ENCODE assay signal across 8 mouse cellular contexts in genomic region chr6:57767112-57767868, GRCm38 (mm10). TPM values are rescaled to one million over a fixed set of nuclear protein-coding genes. Genes with fewer than 3 reads are reported as not detected.
DNase-seq lines count a peak whose midpoint lies in the region; ATAC-seq lines count a peak whose summit lies in the region.
"Had no signal": no experiment of that assay in that cellular context is flagged by ENCODE, and none has a peak within 500 bp of the region (broad histone marks: within the 10 kb centered on the region; RNA-seq: fewer than 3 reads in every experiment).

No protein-coding gene starts in this region.

- no peaks in the 10 kb centered on the region for H3K36me3 ChIP-seq in lung, embryonic 15.5 days
- H3K36me3 ChIP-seq in liver, embryonic 12.5 days: peaks cover 46% of the 10 kb centered on the region
- peaks cover 3% of the 10 kb centered on the region; the same call in 1 of the 2 replicates for H3K36me3 ChIP-seq in kidney, embryonic 16.5 days (ENCODE audit: insufficient read depth, low read length)

- H3K4me2 ChIP-seq in lung, embryonic 15.5 days: no peak overlapping the region
- peak overlapping the region; percentile 63 for H3K4me2 ChIP-seq in liver, embryonic 12.5 days
- H3K4me2 ChIP-seq in kidney, embryonic 16.5 days (replicated peaks; ENCODE audit: low read depth, low read length): no peak overlapping the region

- H3K27ac ChIP-seq in lung, embryonic 15.5 days: no peak overlapping the region
- H3K27ac ChIP-seq in liver, embryonic 12.5 days: peak overlapping the region; percentile 96
- H3K27ac ChIP-seq in kidney, embryonic 16.5 days (ENCODE audit: low read length): no peak overlapping the region

- H3K4me1 ChIP-seq in lung, embryonic 15.5 days: 0 out of 2 replicates have a peak, but pooled peaks cover 5% of the 10 kb centered on the region
- peaks cover 74% of the 10 kb centered on the region for H3K4me1 ChIP-seq in liver, embryonic 12.5 days
- H3K4me1 ChIP-seq in kidney, embryonic 16.5 days (ENCODE audit: insufficient read depth, low read length): no peaks in the 10 kb centered on the region

- H3K27me3 ChIP-seq in lung, embryonic 15.5 days: no peaks in the 10 kb centered on the region
- H3K27me3 ChIP-seq in liver, embryonic 12.5 days (replicated peaks): no peaks in the 10 kb centered on the region
- no peaks in the 10 kb centered on the region for H3K27me3 ChIP-seq in kidney, embryonic 16.5 days (ENCODE audit: insufficient read depth, low read length)
- H3K27me3 ChIP-seq: CH12.LX had no signal

- 37% methylated on average over 8 of the region's 8 CpGs for WGBS in lung, embryonic 15.5 days
- 19% methylated on average over 8 of the region's 8 CpGs for WGBS in liver, embryonic 12.5 days (ENCODE audit: insufficient replicate concordance)
- 65% methylated on average over 8 of the region's 8 CpGs for WGBS in kidney, embryonic 16.5 days

- no peak overlapping the region for H3K4me3 ChIP-seq in lung, embryonic 15.5 days
- H3K4me3 ChIP-seq in liver, embryonic 12.5 days: peak overlapping the region; percentile 25
- no peak overlapping the region for H3K4me3 ChIP-seq in kidney, embryonic 16.5 days (ENCODE audit: low read length)

- no peak for DNase-seq in lung, postnatal 4 days
- DNase-seq in c-Kit-positive CD71-positive TER-119-negative erythroid progenitor cells, embryonic 14.5 days (ENCODE audit: low read depth): peak; percentile 77
- peak; percentile 30 to 68 for DNase-seq in spleen, postnatal 36 days (ENCODE audit: low spot score in 2 of 2)
- no peak for DNase-seq in urinary bladder, adult 18-20 months (ENCODE audit: low spot score in 2 of 2)

- H3K9me3 ChIP-seq in lung, embryonic 15.5 days: no peaks in the 10 kb centered on the region
- no peaks in the 10 kb centered on the region for H3K9me3 ChIP-seq in liver, embryonic 12.5 days (replicated peaks)
- no peaks in the 10 kb centered on the region for H3K9me3 ChIP-seq in kidney, embryonic 16.5 days (ENCODE audit: low read length)

- no peak overlapping the region for H3K9ac ChIP-seq in lung, embryonic 15.5 days
- peak overlapping the region; percentile 69 for H3K9ac ChIP-seq in liver, embryonic 12.5 days
- no peak overlapping the region for H3K9ac ChIP-seq in kidney, embryonic 16.5 days (replicated peaks; ENCODE audit: low read length)

- ATAC-seq in lung, embryonic 15.5 days (ENCODE audit: borderline replicate concordance, extremely low read depth, low FRiP score, low TSS enrichment): peak; percentile 11; the same call in 1 of the 2 replicates
- ATAC-seq in liver, embryonic 12.5 days: peak; percentile 86
- no peak for ATAC-seq in kidney, embryonic 16.5 days (ENCODE audit: low FRiP score, low TSS enrichment)

RNA-seq across cellular contexts. Expression of gene Vopp1, which starts 57.7 kb away (rescaled TPM):
- polyA plus RNA-seq in lung, embryonic 15.5 days (2015; fragmentation: Nextera tagmentation; extraction: Ambion mirVana): 32.5 and 35.9 TPM in 2 replicates
- polyA plus RNA-seq in liver, embryonic 12.5 days (2016; fragmentation: Nextera tagmentation; extraction: Ambion mirVana): 41.1 and 44.4 TPM in 2 replicates
- 45.6 and 45.7 TPM in 2 replicates for polyA plus RNA-seq in kidney, embryonic 16.5 days (2015; fragmentation: Nextera tagmentation; extraction: Ambion mirVana)

Comparison
In these comparisons a context has a peak if more than half of its experiments do, and no peak if none do; other contexts are left out.
1. DNase-seq: peak in c-Kit-positive CD71-positive TER-119-negative erythroid progenitor cells, embryonic 14.5 days (single experiment) and spleen, postnatal 36 days (2 of 2); none in lung, postnatal 4 days (0 of 2) and urinary bladder, adult 18-20 months (0 of 2).